Mouse (Mus musculus) kidney, embryonic 16.5 days (tissue): ENCODE results near the gene Cdc20b. TPM values are rescaled to one million over a fixed set of nuclear protein-coding genes. Genes with fewer than 3 reads are reported as not detected.

Source experiments
- ATAC-seq: fragments of 200-750 bp; cut with Nextera tagmentation; 2 replicates; pipeline ENCODE4 v1.8.0; 2017; ENCODE audit warnings: moderate TSS enrichment; ENCODE audit not compliant: low FRiP score, low TSS enrichment
- H3K27ac ChIP-seq: fragments of 300-500 bp; sonication (generic); 2 replicates; pipeline ENCODE4 v1.5.1; 2014; ENCODE audit warnings: low read length
- H3K27me3 ChIP-seq: fragments of 300-500 bp; sonication (generic); 2 replicates; pipeline ENCODE4 v1.6.1; 2014; ENCODE audit warnings: low read length, control low read depth, mixed read lengths; ENCODE audit not compliant: insufficient read depth
- H3K36me3 ChIP-seq: fragments of 300-500 bp; sonication (generic); 2 replicates; pipeline ENCODE4 v1.6.1; 2014; ENCODE audit warnings: low read length, control low read depth, mixed read lengths; ENCODE audit not compliant: insufficient read depth
- H3K4me1 ChIP-seq: fragments of 300-500 bp; sonication (generic); 2 replicates; pipeline ENCODE4 v1.6.1; 2014; ENCODE audit warnings: low read length, control low read depth, mixed read lengths; ENCODE audit not compliant: insufficient read depth
- H3K4me2 ChIP-seq: fragments of 300-500 bp; sonication (generic); replicated peaks from 2 replicates; pipeline ENCODE4 v1.6.1; 2014; ENCODE audit warnings: low read depth, low read length
- H3K4me3 ChIP-seq: fragments of 300-500 bp; sonication (generic); 2 replicates; pipeline ENCODE4 v1.5.1; 2014; ENCODE audit warnings: mild to moderate bottlenecking, low read length
- H3K9ac ChIP-seq: fragments of 300-500 bp; sonication (generic); replicated peaks from 2 replicates; pipeline ENCODE4 v1.6.1; 2014; ENCODE audit warnings: low read length
- H3K9me3 ChIP-seq: fragments of 300-500 bp; sonication (generic); 2 replicates; pipeline ENCODE4 v1.6.1; 2016; ENCODE audit warnings: low read length, control low read depth
- WGBS: fragments of 180-500 bp; shearing (Covaris S2); extraction: QIAGEN DNeasy Blood & Tissue Kit; methylation state at CpG from one replicate; pipeline ENCODE4 v1.1.7; 2014; 5-methylcytosine and 5-hydroxymethylcytosine counted together
- polyA plus RNA-seq: library from polyadenylated mRNA; unstranded; fragments of >200 nt; fragmentation: Nextera tagmentation; extraction: Ambion mirVana; gene quantifications from 2 replicates; pipeline ENCODE4 v1.2.1, GENCODE M21; 2015

Gene Cdc20b
- polyA plus RNA-seq = not detected in 2 replicates

DNA sequence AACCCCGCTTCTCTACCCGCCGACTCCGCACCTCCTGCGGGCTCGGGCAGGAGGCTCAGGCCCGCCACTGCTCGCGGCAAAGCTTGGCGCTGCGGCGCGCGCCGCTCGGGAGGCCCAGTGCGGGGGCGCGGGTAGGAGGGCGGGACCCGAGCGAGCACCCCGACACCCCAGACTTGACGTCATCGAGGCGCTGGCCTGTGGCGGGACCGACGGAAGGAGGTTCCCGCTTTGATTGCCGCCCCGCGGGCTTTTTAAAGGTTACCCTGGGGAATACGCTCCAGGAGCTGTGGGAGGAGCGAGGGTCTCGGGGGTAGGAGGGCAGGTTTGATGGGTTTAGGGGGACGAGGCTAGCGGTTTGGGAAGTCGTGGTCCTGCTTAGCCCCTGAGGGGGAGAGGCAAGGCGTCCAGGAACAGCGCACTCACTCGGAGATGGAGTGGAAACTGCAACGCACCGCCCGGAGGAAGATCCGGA lies at the start of gene Cdc20b:
Gene Cdc20b (plus strand): TSS at position 162 of the 472 bp plus-strand sequence.
- Histone ChIP-seq H3K4me2 (peak within 1 kb of the TSS; percentile 98), H3K4me3 (peak within 1 kb of the TSS; percentile 63), H3K9me3 (no peaks in the 10 kb centered on the region), H3K27ac (no peak within 1 kb of the TSS), H3K36me3 (no peaks in the 10 kb centered on the region), H3K9ac (peak within 1 kb of the TSS; percentile 63), H3K4me1 (peaks cover 24% of the 10 kb centered on the region), H3K27me3 (peaks cover 44% of the 10 kb centered on the region)
- under 1% methylated on average over 46 of the region's 46 CpGs for WGBS
- no peak for ATAC-seq

DNA sequence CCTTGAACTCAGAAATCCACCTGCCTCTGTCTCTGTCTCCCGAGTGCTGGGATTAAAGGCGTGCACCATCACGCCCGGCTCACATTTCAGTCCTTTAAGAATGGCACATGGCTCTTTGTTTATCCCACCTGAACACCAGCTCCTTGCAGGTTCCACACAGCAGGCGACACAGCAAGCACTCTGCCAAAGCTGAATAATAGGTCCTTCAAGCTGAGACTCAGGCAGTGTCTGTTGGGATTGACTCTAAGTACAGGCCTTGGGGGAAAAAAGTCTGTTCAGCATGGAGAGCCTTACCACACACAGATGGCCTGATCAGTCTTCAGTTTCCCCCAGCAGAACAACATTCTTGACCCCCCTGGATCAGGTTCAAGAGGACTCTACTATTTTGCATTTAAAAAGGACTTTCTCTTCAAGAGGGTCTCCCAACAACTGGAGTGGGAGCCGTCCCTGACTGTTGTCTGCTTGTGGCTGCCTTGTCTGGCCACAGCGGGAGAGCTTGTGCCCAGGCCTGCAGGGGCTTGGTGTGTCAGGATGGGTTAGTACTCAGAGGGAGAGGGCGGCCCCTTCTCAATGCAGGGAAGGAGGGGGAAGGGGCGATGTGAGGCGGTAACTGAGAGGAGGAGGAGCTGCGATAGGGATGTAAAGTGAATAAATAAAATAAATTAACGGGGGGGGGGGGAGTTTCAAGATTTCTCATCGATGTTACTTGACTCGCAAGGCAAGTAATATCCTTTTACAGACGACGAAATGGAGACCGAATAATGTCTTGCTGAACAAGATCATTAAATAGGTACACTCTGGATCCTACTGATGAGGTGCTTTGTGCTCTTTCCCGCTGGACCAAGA lies 49.1 kb upstream of the Cdc20b start:
- ATAC-seq = no peak
- Histone ChIP-seq H3K4me1 (peaks cover 34% of the 10 kb centered on the region), H3K9ac (no peak overlapping the region), H3K36me3 (no peaks in the 10 kb centered on the region), H3K4me2 (0 out of 2 replicates have a peak overlapping the region, but pooled peaks have one; percentile 99), H3K27ac (no peak overlapping the region), H3K27me3 (peaks cover 55% of the 10 kb centered on the region), H3K4me3 (no peak overlapping the region), H3K9me3 (no peaks in the 10 kb centered on the region)
- 14% methylated on average over 16 of the region's 18 CpGs for WGBS

DNA sequence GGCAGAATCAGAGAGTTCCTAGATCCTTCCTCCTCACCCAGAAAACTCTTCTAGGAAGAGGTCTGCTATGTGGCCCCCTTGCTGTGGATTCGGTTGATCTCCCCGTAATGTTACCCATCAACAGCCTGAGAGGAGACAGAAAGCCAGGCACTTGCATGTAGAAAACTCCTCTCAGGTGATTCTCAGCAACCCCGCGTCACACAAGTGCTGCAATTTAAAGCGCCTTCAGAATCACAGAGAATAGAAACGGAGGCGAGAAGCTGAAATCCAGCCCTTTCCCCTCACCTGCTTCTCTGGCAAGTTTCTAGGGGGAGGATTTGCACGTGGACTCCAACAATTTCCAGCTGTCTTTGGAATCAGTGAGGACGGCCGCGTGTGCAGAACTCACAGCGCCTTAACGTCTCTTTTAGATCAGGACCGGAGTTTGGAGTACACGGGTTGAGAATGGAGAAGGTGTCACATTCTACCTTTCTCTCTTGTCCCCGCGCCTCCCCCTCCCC lies 48.4 kb upstream of the Cdc20b start:
- H3K4me3 ChIP-seq = peak overlapping the region; percentile 63
- no peak for ATAC-seq
- no peaks in the 10 kb centered on the region for H3K36me3 ChIP-seq
- peak overlapping the region; percentile 99 for H3K4me2 ChIP-seq
- H3K9ac ChIP-seq = no peak overlapping the region
- H3K27ac ChIP-seq = no peak overlapping the region
- H3K4me1 ChIP-seq = peaks cover 37% of the 10 kb centered on the region
- peaks cover 62% of the 10 kb centered on the region for H3K27me3 ChIP-seq
- under 1% methylated on average over 17 of the region's 17 CpGs for WGBS
- H3K9me3 ChIP-seq = no peaks in the 10 kb centered on the region

DNA sequence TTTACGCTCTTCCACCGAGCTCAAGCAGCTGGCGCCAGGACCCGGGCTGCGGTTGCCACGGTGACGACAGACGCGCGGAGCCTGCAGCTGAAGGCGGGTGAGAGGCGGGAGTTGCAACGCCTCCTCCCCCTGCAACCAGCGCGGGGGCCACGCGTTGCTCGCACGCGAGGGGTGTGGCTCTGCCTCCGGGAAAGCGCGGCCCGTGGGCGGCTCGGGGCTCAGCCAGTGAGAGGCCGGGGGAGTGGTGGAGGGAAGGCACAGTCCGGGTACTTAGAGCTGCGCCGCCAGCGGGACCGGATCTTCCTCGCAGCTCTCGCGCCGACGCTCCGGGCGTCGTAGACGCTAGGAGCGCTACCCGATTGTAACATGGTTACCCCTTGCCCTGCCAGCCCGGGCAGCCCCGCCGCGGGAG lies 47.4 kb upstream of the Cdc20b start, which contains the start of gene Ccno:
Gene Ccno (plus strand): TSS at position 271 of the 412 bp plus-strand sequence.
- H3K4me3 ChIP-seq = peak within 1 kb of the TSS; percentile 63
- peak; percentile 97 for ATAC-seq
- H3K27me3 ChIP-seq = peaks cover 67% of the 10 kb centered on the region
- peaks cover 37% of the 10 kb centered on the region for H3K4me1 ChIP-seq
- peak within 1 kb of the TSS; percentile 99 for H3K4me2 ChIP-seq
- under 1% methylated on average over 46 of the region's 47 CpGs for WGBS
- no peak within 1 kb of the TSS for H3K27ac ChIP-seq
- no peaks in the 10 kb centered on the region for H3K36me3 ChIP-seq
- peak within 1 kb of the TSS; percentile 54 for H3K9ac ChIP-seq
- H3K9me3 ChIP-seq = no peaks in the 10 kb centered on the region

DNA sequence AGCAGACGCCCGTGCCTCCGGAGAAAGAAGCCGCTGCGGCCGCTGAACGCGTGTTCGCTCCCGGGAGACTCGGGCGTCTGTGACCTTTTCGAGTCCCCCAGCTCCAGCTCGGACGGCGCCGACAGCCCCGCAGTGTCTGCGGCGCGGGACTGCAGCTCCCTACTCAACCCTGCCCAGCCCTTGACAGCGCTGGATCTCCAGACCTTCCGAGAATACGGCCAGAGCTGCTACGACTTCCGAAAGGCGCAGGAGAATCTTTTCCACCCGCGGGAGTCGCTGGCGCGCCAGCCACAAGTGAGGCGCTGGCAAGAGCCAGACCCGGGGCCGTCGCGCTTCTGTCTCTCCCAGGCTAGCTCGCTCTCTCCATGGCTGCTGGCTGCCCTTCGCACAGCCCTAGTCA lies 46.9 kb upstream of the Cdc20b start:
- Histone ChIP-seq H3K4me3 (peak overlapping the region; percentile 63), H3K27me3 (peaks cover 71% of the 10 kb centered on the region), H3K9me3 (no peaks in the 10 kb centered on the region), H3K27ac (no peak overlapping the region), H3K9ac (peak overlapping the region; percentile 54), H3K4me2 (peak overlapping the region; percentile 99), H3K4me1 (peaks cover 37% of the 10 kb centered on the region), H3K36me3 (no peaks in the 10 kb centered on the region)
- WGBS = under 1% methylated on average over 39 of the region's 39 CpGs
- ATAC-seq = peak; percentile 40

DNA sequence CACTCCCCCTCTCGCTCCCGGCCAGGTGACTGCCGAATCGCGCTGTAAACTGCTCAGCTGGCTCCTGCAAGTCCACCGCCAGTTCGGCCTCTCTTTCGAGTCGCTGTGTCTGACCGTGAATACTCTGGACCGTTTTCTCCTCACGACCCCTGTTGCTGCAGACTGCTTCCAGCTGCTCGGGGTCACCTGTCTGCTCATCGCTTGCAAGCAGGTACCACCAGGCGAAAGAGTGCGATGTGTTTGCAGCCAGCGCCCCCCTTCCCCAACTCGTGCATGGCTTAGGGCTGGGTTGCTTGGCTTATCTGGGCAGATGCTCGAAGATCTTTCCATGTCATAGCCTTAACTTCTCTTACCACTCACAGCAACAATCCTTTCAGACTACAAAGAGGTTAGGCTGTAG lies 46.0 kb upstream of the Cdc20b start:
- Histone ChIP-seq H3K36me3 (no peaks in the 10 kb centered on the region), H3K9ac (no peak overlapping the region), H3K27ac (no peak overlapping the region), H3K4me2 (peak overlapping the region; percentile 99), H3K4me1 (peaks cover 45% of the 10 kb centered on the region), H3K27me3 (peaks cover 80% of the 10 kb centered on the region), H3K4me3 (peak overlapping the region; percentile 63), H3K9me3 (no peaks in the 10 kb centered on the region)
- 1% methylated on average over 19 of the region's 19 CpGs for WGBS
- ATAC-seq = no peak

DNA sequence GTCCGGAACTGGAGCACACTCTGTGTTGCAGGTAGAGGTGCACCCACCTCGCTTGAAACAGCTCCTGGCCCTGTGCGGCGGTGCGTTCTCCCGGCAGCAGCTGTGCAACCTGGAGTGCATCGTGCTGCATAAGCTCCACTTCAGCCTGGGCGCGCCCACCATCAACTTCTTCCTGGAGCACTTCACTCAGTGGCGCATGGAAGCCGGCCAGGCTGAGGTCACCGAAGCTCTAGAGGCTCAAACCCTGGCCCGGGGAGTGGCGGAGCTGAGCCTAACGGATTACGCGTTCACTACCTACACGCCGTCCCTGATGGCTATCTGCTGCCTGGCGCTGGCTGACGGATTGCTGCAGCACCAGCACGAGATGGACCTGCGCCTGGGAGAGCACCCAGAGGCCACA lies 45.4 kb upstream of the Cdc20b start:
- no peak for ATAC-seq
- H3K27ac ChIP-seq = no peak overlapping the region
- H3K9me3 ChIP-seq = no peaks in the 10 kb centered on the region
- peaks cover 82% of the 10 kb centered on the region for H3K27me3 ChIP-seq
- no peaks in the 10 kb centered on the region for H3K36me3 ChIP-seq
- H3K4me1 ChIP-seq = peaks cover 49% of the 10 kb centered on the region
- H3K4me3 ChIP-seq = peak overlapping the region; percentile 8; the same call in 1 of the 2 replicates
- peak overlapping the region; percentile 33 for H3K4me2 ChIP-seq
- H3K9ac ChIP-seq = no peak overlapping the region
- WGBS = 2% methylated on average over 23 of the region's 23 CpGs

DNA sequence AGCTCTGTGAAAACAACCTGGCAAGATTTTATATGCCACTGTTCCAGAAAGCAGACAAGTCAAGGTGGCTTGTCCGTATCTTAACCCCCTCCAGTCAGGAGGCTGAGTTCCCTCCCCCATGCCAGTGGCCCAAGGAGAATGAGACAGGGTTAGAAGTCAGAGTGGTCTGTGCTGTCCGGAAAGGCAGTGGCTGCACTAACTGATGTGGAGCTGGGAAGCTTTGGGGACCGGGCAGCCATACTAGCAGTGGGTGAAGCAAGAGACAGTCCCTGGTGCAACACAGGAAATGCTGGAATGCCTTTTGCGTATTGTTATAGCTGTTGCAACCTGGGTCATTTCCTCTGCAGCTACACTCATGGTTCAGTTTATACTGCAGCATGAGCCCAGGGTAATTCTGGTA lies 44.6 kb upstream of the Cdc20b start:
- H3K4me3 ChIP-seq = no peak overlapping the region
- H3K9me3 ChIP-seq = no peaks in the 10 kb centered on the region
- no peak overlapping the region for H3K27ac ChIP-seq
- no peak for ATAC-seq
- peaks cover 49% of the 10 kb centered on the region for H3K4me1 ChIP-seq
- H3K4me2 ChIP-seq = peak overlapping the region; percentile 12; the same call in 1 of the 2 replicates
- no peaks in the 10 kb centered on the region for H3K36me3 ChIP-seq
- no peak overlapping the region for H3K9ac ChIP-seq
- WGBS = 11% methylated on average over 4 of the region's 4 CpGs
- H3K27me3 ChIP-seq = peaks cover 89% of the 10 kb centered on the region

DNA sequence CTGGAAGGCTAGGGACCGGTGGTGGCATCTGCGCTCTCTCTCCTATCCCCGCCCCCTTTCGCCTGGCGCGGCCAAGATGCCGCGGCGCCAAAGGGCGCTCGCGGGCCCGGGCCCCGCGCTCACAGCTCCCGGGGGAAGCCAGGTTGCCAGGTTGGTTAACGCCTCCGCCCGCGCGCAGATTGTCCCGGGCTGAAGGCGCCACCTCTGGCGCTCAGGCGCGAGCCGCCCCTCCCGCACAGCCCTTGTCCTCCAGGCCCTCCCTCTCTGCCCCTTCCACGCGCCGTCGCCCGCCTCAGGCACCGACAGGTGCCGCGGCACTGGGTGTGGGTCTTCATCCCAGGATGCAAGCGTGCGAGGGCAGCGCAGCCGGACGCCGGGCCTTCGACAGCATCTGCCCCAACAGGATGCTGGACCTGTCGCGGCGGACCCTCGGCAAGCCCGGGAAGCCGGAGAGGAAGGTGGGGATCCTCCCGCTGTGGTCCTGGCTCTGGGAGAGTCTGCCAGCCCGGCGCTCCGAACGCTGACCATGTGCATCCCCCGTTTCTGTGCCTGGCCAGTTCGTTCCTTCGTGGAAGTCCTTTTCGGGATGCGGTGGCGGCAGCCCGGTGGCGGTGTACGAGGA lies 41.3 kb upstream of the Cdc20b start, which contains the start of gene Mcidas:
Gene Mcidas (plus strand): TSS at position 315 of the 622 bp plus-strand sequence.
- WGBS = under 1% methylated on average over 59 of the region's 63 CpGs
- peaks cover 93% of the 10 kb centered on the region for H3K27me3 ChIP-seq
- H3K4me3 ChIP-seq = peak within 1 kb of the TSS; percentile 51
- peak within 1 kb of the TSS; percentile 84 for H3K4me2 ChIP-seq
- H3K9me3 ChIP-seq = no peaks in the 10 kb centered on the region
- peak; percentile 33; the same call in 1 of the 2 replicates for ATAC-seq
- no peak within 1 kb of the TSS for H3K27ac ChIP-seq
- peaks cover 38% of the 10 kb centered on the region for H3K4me1 ChIP-seq
- H3K36me3 ChIP-seq = no peaks in the 10 kb centered on the region
- H3K9ac ChIP-seq = no peak within 1 kb of the TSS; the same call in 1 of the 2 replicates
